Mouse (Mus musculus) cerebral cortex, adult 2 months (tissue): ENCODE results near the gene Sh2d3c.

Experiments used
- WGBS: fragments of 180-500 bp; shearing (Covaris S2); methylation state at CpG from one replicate; pipeline ENCODE4 v1.1.7; 2018; 5-methylcytosine and 5-hydroxymethylcytosine counted together

The Sh2d3c gene

DNA sequence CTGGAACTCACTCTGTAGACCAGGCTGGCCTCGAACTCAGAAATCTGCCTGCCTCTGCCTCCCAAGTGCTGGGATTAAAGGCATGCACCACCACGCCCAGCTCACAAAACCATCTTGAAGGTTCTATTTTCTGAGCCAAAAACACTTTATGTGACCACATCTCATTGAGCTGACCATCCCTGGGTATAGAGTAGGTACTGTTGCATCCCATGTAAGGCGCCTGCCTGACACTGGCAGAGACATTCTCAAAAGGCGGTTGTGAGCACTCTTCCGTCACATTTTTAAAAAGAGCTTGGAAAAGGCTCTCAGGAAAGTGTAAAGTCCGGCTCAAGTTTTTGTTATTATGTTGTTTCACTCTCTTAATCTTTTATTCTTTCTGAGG, 35.8 kb downstream of the Sh2d3c start:
- 34% methylated on average over 6 of the region's 6 CpGs for WGBS

GRCm38 (mm10) chr2:32757056-32757845, 36.4 kb downstream of the Sh2d3c start, which contains the start of gene Tor2a:
Tor2a (plus strand) TSS chr2:32757234.
- under 1% methylated on average over 66 of the region's 66 CpGs for WGBS

GRCm38 (mm10) chr2:32758503-32758902, 37.6 kb downstream of the Sh2d3c start:
- WGBS: 80% methylated on average over 8 of the region's 8 CpGs

GRCm38 (mm10) chr2:32759001-32759400, 38.1 kb downstream of the Sh2d3c start:
- 81% methylated on average over 2 of the region's 2 CpGs for WGBS

DNA sequence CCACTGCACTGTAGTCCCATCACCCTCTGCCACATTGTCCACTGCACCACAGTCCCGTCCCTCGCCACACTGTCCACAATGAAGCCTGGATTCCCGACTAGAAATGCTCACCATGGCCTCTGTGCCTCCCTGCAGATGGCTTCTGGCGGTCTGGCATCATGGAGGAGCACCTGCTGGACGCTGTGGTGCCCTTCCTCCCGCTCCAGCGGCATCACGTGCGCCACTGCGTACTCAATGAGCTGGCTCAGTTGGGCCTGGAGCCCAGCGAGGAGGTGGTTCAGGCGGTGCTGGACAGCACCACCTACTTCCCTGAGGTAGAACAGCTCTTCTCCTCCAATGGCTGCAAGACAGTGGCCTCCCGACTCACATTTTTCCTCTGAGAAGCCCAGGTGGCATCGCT, 40.5 kb downstream of the Sh2d3c start:
- 79% methylated on average over 14 of the region's 14 CpGs for WGBS

- 47% methylated on average over 4 of the region's 4 CpGs for whole genome bisulfite sequencing
Measured at GRCm38 (mm10) chr2:32761859-32762258, 41.0 kb downstream of the Sh2d3c start.

- WGBS: 48% methylated on average over 3 of the region's 3 CpGs
Measured at GRCm38 (mm10) chr2:32763353-32763752, 42.5 kb downstream of the Sh2d3c start.

- WGBS: 86% methylated on average over 12 of the region's 12 CpGs
Measured at GRCm38 (mm10) chr2:32767241-32767640, 46.4 kb downstream of the Sh2d3c start.

- 60% methylated on average over 19 of the region's 19 CpGs for WGBS
Measured at GRCm38 (mm10) chr2:32768661-32769285, 47.9 kb downstream of the Sh2d3c start.

- WGBS: 73% methylated on average over 5 of the region's 5 CpGs
Measured at GRCm38 (mm10) chr2:32769327-32770085, 48.7 kb downstream of the Sh2d3c start.

DNA sequence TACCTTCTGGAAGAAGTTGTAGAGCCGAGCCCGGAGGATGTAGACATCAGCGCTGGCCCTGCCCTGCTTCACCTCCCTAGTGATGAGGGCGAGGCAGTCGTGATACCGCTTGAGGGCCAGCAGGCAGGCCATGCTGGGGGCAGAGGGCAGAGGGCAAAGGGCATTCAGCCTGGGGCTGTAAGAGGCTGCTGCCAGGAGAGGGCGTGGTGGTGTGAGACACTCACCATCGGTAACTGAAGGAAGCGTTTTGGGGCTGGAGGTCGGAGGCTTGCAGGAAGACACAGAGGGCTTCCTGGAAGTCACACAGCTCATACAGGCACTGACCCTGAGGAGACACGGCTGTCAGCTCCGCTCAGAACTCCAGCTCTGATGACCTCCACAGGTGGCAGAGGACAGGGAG, 51.0 kb downstream of the Sh2d3c start:
- 50% methylated on average over 12 of the region's 12 CpGs for WGBS

- WGBS: 68% methylated on average over 8 of the region's 8 CpGs
Measured at GRCm38 (mm10) chr2:32772626-32773279, 51.9 kb downstream of the Sh2d3c start.

DNA sequence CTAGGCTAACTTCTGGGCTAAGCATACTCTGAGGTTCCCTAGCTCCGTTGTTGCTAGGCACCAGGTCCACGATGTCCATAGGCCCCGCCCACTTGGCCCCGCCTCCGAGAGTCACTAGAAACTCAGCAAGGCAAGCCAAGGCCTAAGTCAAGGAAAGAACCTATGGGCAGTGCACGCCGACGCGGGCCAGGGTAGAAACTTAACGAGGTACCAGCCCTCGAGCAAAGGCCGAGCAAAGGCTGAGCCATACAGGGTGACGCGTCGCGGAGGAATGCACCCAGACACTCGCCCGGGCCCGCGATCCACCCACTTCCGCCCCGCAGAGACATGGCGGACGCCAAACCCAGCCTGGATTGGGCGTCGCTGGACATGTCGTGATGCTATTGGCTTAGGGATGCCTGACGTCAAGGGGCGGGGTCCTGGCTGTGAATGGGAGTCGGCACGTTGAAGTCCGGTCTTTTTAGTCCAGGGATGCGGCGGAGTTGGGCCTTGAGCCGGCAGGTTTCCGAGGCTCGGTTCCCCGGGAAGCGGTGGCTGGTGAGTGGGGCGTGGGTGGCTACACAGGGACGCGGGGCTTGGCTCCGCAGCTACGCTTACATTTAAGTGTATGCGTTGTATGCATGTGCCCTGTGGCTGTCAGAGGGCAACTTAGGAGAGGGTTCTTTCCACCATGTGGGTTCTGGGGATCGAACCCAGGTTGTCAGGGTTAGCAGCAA, 54.7 kb downstream of the Sh2d3c start, which contains the start of the genes Ttc16 and Ptrh1:
Ttc16 (minus strand) TSS at position 275 of the 716 bp plus-strand sequence.
Ptrh1 (plus strand) TSS at position 428 of the 716 bp plus-strand sequence.
- under 1% methylated on average over 46 of the region's 46 CpGs for WGBS

DNA sequence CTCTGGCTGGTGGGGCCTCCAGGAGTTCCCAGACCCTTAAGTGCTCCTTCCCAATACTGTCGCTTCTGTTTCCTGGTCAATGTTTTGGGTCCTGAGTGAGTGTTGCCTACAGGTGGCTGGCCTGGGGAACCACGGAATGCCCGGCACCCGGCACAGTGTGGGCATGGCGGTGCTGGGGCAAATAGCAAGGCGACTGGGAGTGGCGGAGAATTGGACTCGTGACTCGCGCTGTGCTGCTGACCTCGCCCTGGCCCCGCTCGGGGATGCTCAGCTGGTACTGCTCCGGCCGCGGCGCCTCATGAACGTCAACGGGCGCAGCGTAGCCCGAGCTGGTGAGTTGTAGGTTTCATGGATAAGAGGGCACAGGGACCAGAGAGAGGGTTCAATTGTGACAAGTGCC, 55.3 kb downstream of the Sh2d3c start:
- WGBS: 31% methylated on average over 22 of the region's 22 CpGs

DNA sequence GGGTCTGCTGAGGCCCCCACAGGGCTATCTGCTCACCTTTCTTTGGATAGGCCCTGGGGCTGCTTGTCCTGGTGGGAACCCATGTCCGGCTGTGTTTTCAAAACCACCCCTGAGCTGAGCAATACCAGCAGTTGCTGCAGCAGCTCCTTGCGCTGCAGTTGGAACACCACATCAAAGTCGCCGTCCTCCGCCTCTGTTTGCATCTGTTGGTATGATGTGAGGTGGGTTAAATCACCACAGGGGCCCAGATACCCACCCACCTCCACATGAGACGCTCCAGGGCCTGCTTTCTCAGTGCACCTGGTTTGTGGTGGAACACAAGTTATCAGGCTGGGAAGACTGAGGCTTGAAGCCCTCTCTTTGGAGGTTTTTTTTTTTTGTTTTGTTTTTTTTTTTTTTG, 57.2 kb downstream of the Sh2d3c start:
- WGBS: 95% methylated on average over 6 of the region's 6 CpGs

GRCm38 (mm10) chr2:32779131-32779530, 58.3 kb downstream of the Sh2d3c start:
- 13% methylated on average over 8 of the region's 8 CpGs for WGBS

DNA sequence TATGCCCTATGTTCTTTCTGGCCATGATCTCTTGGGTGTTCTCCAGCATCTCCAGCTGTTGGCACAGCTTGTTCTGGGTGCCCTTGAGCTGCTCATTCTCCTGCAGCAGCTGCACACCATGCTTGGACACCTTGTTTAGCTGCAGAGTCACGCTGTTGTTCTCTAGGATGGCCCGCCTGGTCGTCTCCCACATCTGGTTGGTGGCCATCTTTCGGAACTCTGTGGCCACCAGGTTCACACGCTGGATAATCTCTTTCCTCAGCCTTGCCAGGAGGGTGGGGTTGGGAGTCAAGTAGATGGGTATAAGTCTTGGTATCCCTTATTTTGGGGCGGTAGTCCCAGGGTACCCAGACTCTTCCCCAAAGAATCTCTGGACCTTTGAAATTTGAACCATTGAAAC, 58.9 kb downstream of the Sh2d3c start:
- WGBS: 90% methylated on average over 6 of the region's 6 CpGs

- WGBS: 90% methylated on average over 6 of the region's 6 CpGs
Measured at GRCm38 (mm10) chr2:32781710-32782109, 60.9 kb downstream of the Sh2d3c start.

DNA sequence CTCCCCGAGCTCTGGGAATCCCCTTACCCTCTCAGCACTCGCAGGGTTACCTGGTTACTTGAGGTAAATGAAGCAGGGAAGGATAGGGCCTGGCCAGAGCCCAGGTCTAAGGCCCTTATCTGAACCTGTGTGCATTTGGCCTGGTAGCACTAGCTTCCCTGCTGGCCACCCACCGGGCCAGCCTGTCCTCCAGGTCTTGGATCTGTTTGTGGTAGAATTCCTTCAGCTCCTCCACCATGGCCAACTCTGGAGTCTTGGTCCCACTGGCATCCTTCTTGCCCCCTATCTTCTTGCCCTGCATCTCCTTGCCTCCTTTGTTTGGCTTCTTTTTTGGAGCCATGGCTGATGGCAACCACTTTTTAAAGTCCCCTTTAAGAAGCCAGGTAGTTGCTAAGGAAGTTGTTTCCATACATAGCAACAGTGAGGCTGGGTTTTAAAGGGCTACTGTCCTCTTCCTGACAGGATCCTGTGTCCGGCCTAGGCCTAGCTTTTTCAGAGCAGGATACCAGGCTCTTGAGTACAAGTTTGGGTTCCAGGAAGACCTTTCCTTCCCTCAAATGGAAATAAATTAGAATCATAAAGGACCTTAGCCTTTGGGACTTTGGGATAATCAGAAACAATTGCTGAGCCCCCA, 63.3 kb downstream of the Sh2d3c start, which contains the start of gene Cfap157:
Cfap157 (minus strand) TSS at position 381 of the 634 bp plus-strand sequence.
- WGBS: 54% methylated on average over 4 of the region's 4 CpGs

DNA sequence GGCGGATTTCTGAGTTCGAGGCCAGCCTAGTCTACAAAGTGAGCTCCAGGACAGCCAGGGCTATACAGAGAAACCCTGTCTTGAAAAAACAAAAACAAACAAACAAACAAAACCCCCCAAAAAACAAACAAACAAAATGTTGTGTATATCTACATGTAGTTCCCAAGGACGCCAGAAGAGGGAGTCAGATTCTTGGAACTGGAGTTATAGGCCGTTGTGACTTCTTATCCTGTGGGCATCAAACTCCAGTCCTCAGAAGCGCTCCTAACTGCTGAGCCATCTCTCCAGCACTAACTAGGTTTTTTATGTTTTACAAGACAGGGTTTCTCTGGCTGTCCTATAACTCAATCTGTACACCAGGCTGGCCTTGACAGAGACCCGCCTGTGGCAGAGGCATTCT, 66.3 kb downstream of the Sh2d3c start:
- WGBS: 57% methylated on average over 6 of the region's 6 CpGs

GRCm38 (mm10) chr2:32788581-32788980, 67.7 kb downstream of the Sh2d3c start:
- WGBS: 55% methylated on average over 2 of the region's 2 CpGs
